Mouse (Mus musculus) bone marrow macrophage, adult 2 months (primary cell): ENCODE data around the gene Armc2.

Source experiments
- CTCF ChIP-seq: IDR thresholded peaks from 2 replicates; pipeline ENCODE4 v1.5.1; 2012; ENCODE audit warnings: low read depth, mild to moderate bottlenecking, low read length, moderate library complexity
- POLR2A ChIP-seq: IDR thresholded peaks from 2 replicates; pipeline ENCODE4 v1.6.1; 2012; ENCODE audit warnings: mild to moderate bottlenecking, low read depth, low read length, borderline replicate concordance

DNA sequence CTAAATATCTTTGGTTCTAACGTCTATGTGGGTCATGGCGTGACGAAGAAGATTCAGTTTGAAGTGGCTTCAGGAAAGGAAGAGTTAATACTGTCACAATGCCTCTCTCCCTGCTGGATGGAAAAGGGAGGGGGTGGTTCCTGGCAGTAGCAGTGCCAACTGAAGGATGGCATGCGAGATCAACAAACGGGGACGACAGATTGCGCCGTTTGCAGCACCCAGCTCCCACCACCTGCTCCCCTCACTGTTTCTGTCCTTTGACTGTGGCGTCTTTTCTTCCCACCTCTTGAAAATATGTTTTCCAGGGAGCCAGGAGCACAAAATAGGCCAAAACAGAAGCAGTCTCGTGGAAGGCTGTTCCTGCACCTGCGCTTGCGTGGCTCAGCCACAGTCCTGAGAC, 86.3 kb downstream of the Armc2 start:
- no peak for TF ChIP-seq CTCF
- TF ChIP-seq POLR2A: no peak
